Mouse (Mus musculus) cerebellum, adult 2 months (tissue): ENCODE data around the gene Elmo1. TPM values are rescaled to one million over a fixed set of nuclear protein-coding genes. Genes with fewer than 3 reads are reported as not detected.
A peak's percentile ranks its signal among the peaks of the same experiment; 100 is the strongest.

Source experiments
- DNase-seq, 2 experiments: peaks; one replicate each; pipeline ENCODE4 v3.0.0; 2021
- H3K27ac ChIP-seq: fragments of 200-500 bp; 2 replicates; pipeline ENCODE4 v1.5.1; 2012; ENCODE audit warnings: low read length, control low read depth, inconsistent platforms; ENCODE audit not compliant: insufficient read depth
- H3K27me3 ChIP-seq: fragments of 200-500 bp; 2 replicates; pipeline ENCODE4 v1.6.1; 2012; ENCODE audit warnings: inconsistent platforms, mild to moderate bottlenecking, low read length, moderate library complexity; ENCODE audit not compliant: control insufficient read depth, insufficient read depth
- H3K4me1 ChIP-seq: fragments of 200-500 bp; 2 replicates; pipeline ENCODE4 v1.6.1; 2011; ENCODE audit warnings: low read length; ENCODE audit not compliant: control insufficient read depth, insufficient read depth
- H3K4me3 ChIP-seq: fragments of 200-500 bp; replicated peaks from 2 replicates; pipeline ENCODE3; 2011; ENCODE audit warnings: mild to moderate bottlenecking, low read depth, low read length, control low read depth; ENCODE audit not compliant: insufficient read depth
- CTCF ChIP-seq: fragments of 200-500 bp; IDR thresholded peaks from 2 replicates; pipeline ENCODE4 v1.5.1; 2011; ENCODE audit warnings: low read depth, mild to moderate bottlenecking, control low read depth, low read length, moderate library complexity, borderline replicate concordance; ENCODE audit not compliant: insufficient read depth
- POLR2A ChIP-seq: fragments of 200-500 bp; IDR thresholded peaks from 2 replicates; pipeline ENCODE4 v1.6.1; 2011; ENCODE audit warnings: low read length, control low read depth, borderline replicate concordance; ENCODE audit not compliant: insufficient read depth
- WGBS: fragments of 180-500 bp; shearing (Covaris S2); methylation state at CpG from one replicate; pipeline ENCODE4 v1.1.7; 2018; 5-methylcytosine and 5-hydroxymethylcytosine counted together
- polyA plus RNA-seq: library from polyadenylated mRNA; depleted of rRNA; stranded (reverse); fragments of >200 nt; gene quantifications from 2 replicates; pipeline ENCODE4 v1.2.3, GENCODE M21; 2012

Elmo1 gene
- polyA plus RNA-seq, 1 experiment: 92.3 TPM

- TF ChIP-seq CTCF: no peak
- no peaks in the 10 kb centered on the region for H3K4me1 ChIP-seq
- no peak overlapping the region for H3K27ac ChIP-seq
- 87% methylated on average over 6 of the region's 6 CpGs for WGBS
- H3K4me3 ChIP-seq: no peak overlapping the region
- no peaks in the 10 kb centered on the region for H3K27me3 ChIP-seq
- no peak for DNase-seq
Measured at GRCm38 (mm10) chr13:20212665-20213064, 122.3 kb downstream of the Elmo1 start.

- no peak for DNase-seq
- TF ChIP-seq CTCF (no peak), POLR2A (no peak)
- WGBS: 88% methylated on average over 5 of the region's 5 CpGs
- Histone ChIP-seq H3K4me1 (no peaks in the 10 kb centered on the region), H3K27ac (no peak overlapping the region), H3K4me3 (no peak overlapping the region), H3K27me3 (no peaks in the 10 kb centered on the region)
Measured at GRCm38 (mm10) chr13:20213861-20214260, 123.5 kb downstream of the Elmo1 start.

GRCm38 (mm10) chr13:20217453-20218090 lies 127.2 kb downstream of the Elmo1 start:
- no peak for DNase-seq
- 53% methylated on average over 4 of the region's 4 CpGs for WGBS
- Histone ChIP-seq H3K27ac (no peak overlapping the region), H3K27me3 (no peaks in the 10 kb centered on the region), H3K4me1 (no peaks in the 10 kb centered on the region), H3K4me3 (no peak overlapping the region)
- TF ChIP-seq CTCF: no peak
- TF ChIP-seq POLR2A: no peak

- WGBS: 75% methylated on average over 4 of the region's 4 CpGs
- no peak for TF ChIP-seq POLR2A
- no peak for TF ChIP-seq CTCF
Measured at GRCm38 (mm10) chr13:20218126-20218525, 127.7 kb downstream of the Elmo1 start.

GRCm38 (mm10) chr13:20220414-20220813 lies 130.0 kb downstream of the Elmo1 start:
- no peaks in the 10 kb centered on the region for H3K27me3 ChIP-seq
- no peak for DNase-seq
- TF ChIP-seq CTCF (no peak), POLR2A (no peak)
- no peaks in the 10 kb centered on the region for H3K4me1 ChIP-seq
- no peak overlapping the region for H3K27ac ChIP-seq
- no peak overlapping the region for H3K4me3 ChIP-seq

More at GRCm38 (mm10) chr13:20218126-20218525, 127.7 kb downstream of the Elmo1 start:
- no peaks in the 10 kb centered on the region for H3K4me1 ChIP-seq
- no peak overlapping the region for H3K27ac ChIP-seq
- no peak overlapping the region for H3K4me3 ChIP-seq
- H3K27me3 ChIP-seq: no peaks in the 10 kb centered on the region
- no peak for DNase-seq

GRCm38 (mm10) chr13:20227923-20228705 lies 137.7 kb downstream of the Elmo1 start:
- no peak overlapping the region for H3K4me3 ChIP-seq
- no peaks in the 10 kb centered on the region for H3K27me3 ChIP-seq
- WGBS: 49% methylated on average over 11 of the region's 11 CpGs
- DNase-seq: peak in 1 of 2 experiments; percentile 18
- TF ChIP-seq CTCF (no peak), POLR2A (no peak)
- H3K27ac ChIP-seq: no peak overlapping the region; the same call in 1 of the 2 replicates
- peaks cover 3% of the 10 kb centered on the region; the same call in 1 of the 2 replicates for H3K4me1 ChIP-seq

- Histone ChIP-seq H3K27me3 (no peaks in the 10 kb centered on the region), H3K4me1 (peaks cover 3% of the 10 kb centered on the region), H3K27ac (no peak overlapping the region; the same call in 1 of the 2 replicates), H3K4me3 (no peak overlapping the region)
- DNase-seq: peak; percentile 14 to 20
- TF ChIP-seq POLR2A (no peak), CTCF (no peak)
- WGBS: 33% methylated on average over 11 of the region's 11 CpGs
Measured at GRCm38 (mm10) chr13:20231837-20232728, 141.7 kb downstream of the Elmo1 start.
